Mouse (Mus musculus): ENCODE data around the gene Arhgap44.

Gene Arhgap44

GRCm38 (mm10) chr11:65162767-65163120 lies at the start of gene Arhgap44:
Gene Arhgap44 (minus strand): TSS chr11:65162961.
- peak; percentile 70 for DNase-seq

- DNase-seq, result no peak
Measured at GRCm38 (mm10) chr11:65211701-65212100, 48.9 kb upstream of the Arhgap44 start.

GRCm38 (mm10) chr11:65209441-65209840 lies 46.7 kb upstream of the Arhgap44 start:
- no peak for DNase-seq

- DNase-seq, result no peak
Measured at GRCm38 (mm10) chr11:65205306-65205705, 42.5 kb upstream of the Arhgap44 start.

- DNase-seq, result no peak
Measured at GRCm38 (mm10) chr11:65204651-65205050, 41.9 kb upstream of the Arhgap44 start.

- no peak for DNase-seq
Measured at GRCm38 (mm10) chr11:65203020-65203419, 40.3 kb upstream of the Arhgap44 start.

- no peak for DNase-seq
Measured at GRCm38 (mm10) chr11:65202236-65202635, 39.5 kb upstream of the Arhgap44 start.

GRCm38 (mm10) chr11:65198026-65198425 lies 35.3 kb upstream of the Arhgap44 start:
- DNase-seq, result no peak

GRCm38 (mm10) chr11:65197280-65197679 lies 34.5 kb upstream of the Arhgap44 start:
- peak; percentile 59 for DNase-seq

- DNase-seq, result no peak
Measured at GRCm38 (mm10) chr11:65186974-65187373, 24.2 kb upstream of the Arhgap44 start.

- DNase-seq, result no peak
Measured at GRCm38 (mm10) chr11:65185114-65185513, 22.4 kb upstream of the Arhgap44 start.

GRCm38 (mm10) chr11:65170121-65170750 lies 7.5 kb upstream of the Arhgap44 start:
- DNase-seq, result no peak

GRCm38 (mm10) chr11:65161881-65162766 lies 637 bp downstream of the Arhgap44 start:
- no peak for DNase-seq

GRCm38 (mm10) chr11:65160991-65161880 lies 1.5 kb downstream of the Arhgap44 start:
- DNase-seq, result no peak

- DNase-seq, result no peak
Measured at GRCm38 (mm10) chr11:65159791-65160190, 3.0 kb downstream of the Arhgap44 start, which contains the start of gene 1700086D15Rik. Gene 1700086D15Rik (minus strand): TSS chr11:65159891.

GRCm38 (mm10) chr11:65158658-65158990 lies 4.1 kb downstream of the Arhgap44 start:
- DNase-seq, result no peak

GRCm38 (mm10) chr11:65157966-65158657 lies 4.6 kb downstream of the Arhgap44 start:
- DNase-seq, result no peak

GRCm38 (mm10) chr11:65153006-65153405 lies 9.8 kb downstream of the Arhgap44 start:
- DNase-seq, result no peak

- no peak for DNase-seq
Measured at GRCm38 (mm10) chr11:65148441-65148840, 14.3 kb downstream of the Arhgap44 start.

GRCm38 (mm10) chr11:65142838-65143417 lies 19.8 kb downstream of the Arhgap44 start:
- DNase-seq, result no peak

- no peak for DNase-seq
Measured at GRCm38 (mm10) chr11:65139030-65139429, 23.7 kb downstream of the Arhgap44 start.

GRCm38 (mm10) chr11:65137145-65137652 lies 25.6 kb downstream of the Arhgap44 start:
- no peak for DNase-seq
